Mouse (Mus musculus) liver, embryonic 14.5 days (tissue): ENCODE results near the gene Shroom1. TPM values are rescaled to one million over a fixed set of nuclear protein-coding genes. Genes with fewer than 3 reads are reported as not detected.

Experiments
- ATAC-seq: fragments of 200-750 bp; cut with Nextera tagmentation; 2 replicates; pipeline ENCODE4 v1.8.0; 2017; ENCODE audit warnings: moderate number of reproducible peaks, mild to moderate bottlenecking, moderate library complexity; ENCODE audit not compliant: insufficient read depth
- DNase-seq, 3 experiments: peaks; one replicate each; pipeline ENCODE4 v3.0.0-alpha.2; 2012 to 2013; ENCODE audit warnings: low read depth in 3 of 3, low spot score in 3 of 3
- H3K27ac ChIP-seq: fragments of 300-500 bp; sonication (generic); 2 replicates; pipeline ENCODE4 v1.5.1; 2014; ENCODE audit warnings: moderate library complexity, mild to moderate bottlenecking, control low read depth, inconsistent platforms
- H3K27me3 ChIP-seq: fragments of 300-500 bp; sonication (generic); 2 replicates; pipeline ENCODE4 v1.6.1; 2014; ENCODE audit warnings: mild to moderate bottlenecking, low read length, moderate library complexity; ENCODE audit not compliant: control insufficient read depth, insufficient read depth
- H3K36me3 ChIP-seq: fragments of 300-500 bp; sonication (generic); replicated peaks from 2 replicates; pipeline ENCODE4 v1.6.1; 2014; ENCODE audit warnings: low read depth; ENCODE audit not compliant: control insufficient read depth, insufficient read depth
- H3K4me1 ChIP-seq, 2 experiments: fragments of 200-500 bp in 1 of 2; fragments of 300-500 bp in 1 of 2; sonication (generic) in 1 of 2; replicated peaks; 2 replicates each; pipeline ENCODE4 v1.6.1; 2012 to 2014; ENCODE audit warnings: antibody characterized with exemption in 1 of 2, inconsistent platforms in 1 of 2, low read length in 1 of 2; ENCODE audit not compliant: control insufficient read depth in 2 of 2, insufficient read depth in 2 of 2
- H3K4me2 ChIP-seq: fragments of 300-500 bp; sonication (generic); 2 replicates; pipeline ENCODE4 v1.6.1; 2014; ENCODE audit warnings: low read depth, mild to moderate bottlenecking, control low read depth, moderate library complexity
- H3K4me3 ChIP-seq, 2 experiments: fragments of 200-500 bp in 1 of 2; fragments of 300-500 bp in 1 of 2; sonication (generic) in 1 of 2; 2 replicates each; pipeline ENCODE4 v1.5.1; 2012 to 2014; ENCODE audit warnings: low read depth in 2 of 2, low read length in 2 of 2, mild to moderate bottlenecking in 2 of 2, control low read depth in 1 of 2, inconsistent platforms in 1 of 2, moderate library complexity in 1 of 2; ENCODE audit not compliant: insufficient read depth in 1 of 2
- H3K9ac ChIP-seq: fragments of 300-500 bp; sonication (generic); replicated peaks from 2 replicates; pipeline ENCODE4 v1.6.1; 2014; ENCODE audit warnings: mild to moderate bottlenecking, control low read depth, moderate library complexity
- H3K9me3 ChIP-seq: fragments of 300-500 bp; sonication (generic); 2 replicates; pipeline ENCODE4 v1.6.1; 2016; ENCODE audit warnings: low read length, mixed read lengths; ENCODE audit not compliant: control insufficient read depth
- CTCF ChIP-seq: IDR thresholded peaks from 2 replicates; pipeline ENCODE4 v1.5.1; 2016; ENCODE audit warnings: antibody characterized with exemption, low read depth, control low read depth
- EP300 ChIP-seq: IDR thresholded peaks from 2 replicates; pipeline ENCODE4 v1.6.1; 2016; ENCODE audit warnings: antibody characterized with exemption, low read depth
- WGBS: fragments of 180-500 bp; shearing (Covaris S2); extraction: QIAGEN DNeasy Blood & Tissue Kit; methylation state at CpG from one replicate; pipeline ENCODE4 v1.1.7; 2014; ENCODE audit not compliant: insufficient replicate concordance; 5-methylcytosine and 5-hydroxymethylcytosine counted together
- polyA plus RNA-seq, 2 experiments: library from polyadenylated mRNA; depleted of rRNA in 1 of 2; stranded (reverse) in 1 of 2; unstranded in 1 of 2; fragments of >200 nt; fragmentation: Nextera tagmentation in 1 of 2; extraction: Ambion mirVana in 1 of 2; gene quantifications; 2 replicates each; pipeline versions ENCODE4 v1.2.1 to v1.2.3; 2012 to 2014

Gene Shroom1
- polyA plus RNA-seq, 2 experiments = 1.5 to 1.7 TPM

- peaks cover 39 to 41% of the 10 kb centered on the region in 2 experiments for H3K4me1 ChIP-seq
- peak; percentile 62 to 77 (median 71) for DNase-seq
- no peaks in the 10 kb centered on the region for H3K36me3 ChIP-seq
- no peaks in the 10 kb centered on the region for H3K9me3 ChIP-seq
- peak overlapping the region; percentile 69 for H3K4me2 ChIP-seq
- peak; percentile 81 for ATAC-seq
- peak overlapping the region; percentile 98 for H3K27ac ChIP-seq
- peak overlapping the region; percentile 33 to 37 for H3K4me3 ChIP-seq
- WGBS = 20% methylated on average over 9 of the region's 9 CpGs
- TF ChIP-seq CTCF (no peak), EP300 (peak; percentile 73)
- H3K27me3 ChIP-seq = peaks cover 29% of the 10 kb centered on the region
- peak overlapping the region; percentile 69 for H3K9ac ChIP-seq
Measured at GRCm38 (mm10) chr11:53483159-53483891, 26.3 kb downstream of the Shroom1 start.

GRCm38 (mm10) chr11:53485719-53486118, 28.7 kb downstream of the Shroom1 start:
- ATAC-seq (no peak), DNase-seq (no peak)
- WGBS = 30% methylated on average over 3 of the region's 3 CpGs
- Histone ChIP-seq H3K4me2 (no peak overlapping the region), H3K27me3 (peaks cover 14% of the 10 kb centered on the region), H3K9me3 (no peaks in the 10 kb centered on the region; the same call in 1 of the 2 replicates), H3K36me3 (no peaks in the 10 kb centered on the region), H3K9ac (no peak overlapping the region), H3K27ac (no peak overlapping the region; the same call in 1 of the 2 replicates), H3K4me3 (no peak overlapping the region), H3K4me1 (peaks cover 33 to 35% of the 10 kb centered on the region in 2 experiments)
- TF ChIP-seq EP300 (no peak), CTCF (peak; percentile 83)

GRCm38 (mm10) chr11:53486351-53486750, 29.3 kb downstream of the Shroom1 start:
- no peak for DNase-seq
- no peak for TF ChIP-seq CTCF
- no peak for TF ChIP-seq EP300
- Histone ChIP-seq H3K27me3 (peaks cover 14% of the 10 kb centered on the region), H3K4me2 (no peak overlapping the region), H3K4me1 (peaks cover 31% of the 10 kb centered on the region in 2 experiments), H3K4me3 (no peak overlapping the region), H3K27ac (no peak overlapping the region), H3K36me3 (no peaks in the 10 kb centered on the region), H3K9ac (no peak overlapping the region), H3K9me3 (no peaks in the 10 kb centered on the region; the same call in 1 of the 2 replicates)
- 66% methylated on average over 3 of the region's 3 CpGs for WGBS
- no peak for ATAC-seq

- no peak for DNase-seq
- 9% methylated on average over 27 of the region's 27 CpGs for WGBS
- Histone ChIP-seq H3K9ac (no peak overlapping the region), H3K4me1 (peaks cover 27 to 28% of the 10 kb centered on the region in 2 experiments), H3K36me3 (no peaks in the 10 kb centered on the region), H3K27ac (no peak overlapping the region), H3K4me3 (no peak overlapping the region), H3K9me3 (no peaks in the 10 kb centered on the region; the same call in 1 of the 2 replicates), H3K4me2 (peak overlapping the region; percentile 30), H3K27me3 (peaks cover 14% of the 10 kb centered on the region)
- TF ChIP-seq EP300 (no peak), CTCF (no peak)
- ATAC-seq = no peak
Measured at GRCm38 (mm10) chr11:53486822-53487594, 30.0 kb downstream of the Shroom1 start.

- peaks cover 11 to 12% of the 10 kb centered on the region in 2 experiments for H3K4me1 ChIP-seq
- TF ChIP-seq CTCF = peak; percentile 49
- TF ChIP-seq EP300 = no peak
- no peak overlapping the region for H3K27ac ChIP-seq
- DNase-seq (no peak), ATAC-seq (no peak)
- H3K9me3 ChIP-seq = no peaks in the 10 kb centered on the region; the same call in 1 of the 2 replicates
- no peak overlapping the region for H3K4me2 ChIP-seq
- WGBS = 82% methylated on average over 5 of the region's 5 CpGs
- no peak overlapping the region for H3K9ac ChIP-seq
- H3K27me3 ChIP-seq = peaks cover 14% of the 10 kb centered on the region
- no peak overlapping the region for H3K4me3 ChIP-seq
- H3K36me3 ChIP-seq = no peaks in the 10 kb centered on the region
Measured at GRCm38 (mm10) chr11:53489007-53489406, 32.0 kb downstream of the Shroom1 start.
